Mouse (Mus musculus) lung, embryonic 15.5 days (tissue): ENCODE results near the gene Scaf8. TPM values are rescaled to one million over a fixed set of nuclear protein-coding genes. Genes with fewer than 3 reads are reported as not detected.
"Not testable (repeated sequence)": the region's sequence is repeated elsewhere in the genome, so short reads cannot be mapped to it uniquely, and the experiment has no call there.

Experiments used
- ATAC-seq: fragments of 200-750 bp; cut with Nextera tagmentation; 2 replicates; pipeline ENCODE4 v1.8.0; 2017; ENCODE audit warnings: moderate number of reproducible peaks, borderline replicate concordance; ENCODE audit not compliant: low FRiP score, low TSS enrichment; ENCODE audit errors: extremely low read depth
- H3K27ac ChIP-seq: fragments of 300-500 bp; sonication (generic); 2 replicates; pipeline ENCODE4 v1.5.1; 2015; ENCODE audit warnings: moderate library complexity, mild to moderate bottlenecking, inconsistent platforms
- H3K27me3 ChIP-seq: fragments of 300-500 bp; sonication (generic); 2 replicates; pipeline ENCODE4 v1.6.1; 2015; ENCODE audit warnings: inconsistent platforms
- H3K36me3 ChIP-seq: fragments of 300-500 bp; sonication (generic); 2 replicates; pipeline ENCODE4 v1.6.1; 2015; ENCODE audit warnings: inconsistent platforms
- H3K4me1 ChIP-seq: fragments of 300-500 bp; sonication (generic); 2 replicates; pipeline ENCODE4 v1.6.1; 2015; ENCODE audit warnings: inconsistent platforms
- H3K4me2 ChIP-seq: fragments of 300-500 bp; sonication (generic); 2 replicates; pipeline ENCODE4 v1.6.1; 2015; ENCODE audit warnings: inconsistent platforms, mild to moderate bottlenecking, moderate library complexity
- H3K4me3 ChIP-seq: fragments of 300-500 bp; sonication (generic); 2 replicates; pipeline ENCODE4 v1.5.1; 2015; ENCODE audit warnings: mild to moderate bottlenecking, inconsistent platforms
- H3K9ac ChIP-seq: fragments of 300-500 bp; sonication (generic); 2 replicates; pipeline ENCODE4 v1.6.1; 2015; ENCODE audit warnings: inconsistent platforms
- H3K9me3 ChIP-seq: fragments of 300-500 bp; sonication (generic); 2 replicates; pipeline ENCODE4 v1.6.1; 2016; ENCODE audit warnings: inconsistent platforms
- WGBS: fragments of 180-500 bp; shearing (Covaris S2); methylation state at CpG from one replicate; pipeline ENCODE4 v1.1.7; 2015; 5-methylcytosine and 5-hydroxymethylcytosine counted together
- polyA plus RNA-seq: library from polyadenylated mRNA; unstranded; fragments of >200 nt; fragmentation: Nextera tagmentation; extraction: Ambion mirVana; gene quantifications from 2 replicates; pipeline ENCODE4 v1.2.1, GENCODE M21; 2015

Gene Scaf8
- polyA plus RNA-seq, 1 experiment from 2014 or later: 19.4 TPM

DNA sequence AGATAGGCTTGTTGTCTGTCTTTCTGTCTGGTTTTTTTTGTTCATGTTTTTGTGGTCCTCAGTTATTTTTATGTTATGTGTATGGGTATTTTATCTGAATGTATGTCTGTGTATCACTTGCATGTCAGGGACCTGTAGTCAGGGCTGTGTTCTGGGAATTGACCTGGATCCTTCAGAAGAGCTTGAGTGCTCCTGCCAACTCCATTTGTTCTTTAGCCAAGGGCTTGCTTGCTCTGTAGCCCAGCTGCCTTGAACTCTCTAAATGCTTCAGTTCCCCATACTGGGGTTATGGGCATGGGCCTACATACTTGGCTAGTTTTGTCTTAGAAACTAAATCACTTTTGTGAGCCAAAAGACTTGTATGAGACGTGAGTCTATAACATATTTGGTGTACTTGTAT lies 13.9 kb downstream of the Scaf8 start:
- no peaks in the 10 kb centered on the region for H3K9me3 ChIP-seq
- 95% methylated on average over 1 of the region's 1 CpGs for WGBS
- no peak for ATAC-seq
- no peak overlapping the region for H3K9ac ChIP-seq
- no peak overlapping the region for H3K4me2 ChIP-seq
- no peaks in the 10 kb centered on the region for H3K27me3 ChIP-seq
- no peak overlapping the region for H3K27ac ChIP-seq
- H3K36me3 ChIP-seq: peaks cover 9% of the 10 kb centered on the region; the same call in 1 of the 2 replicates
- H3K4me3 ChIP-seq: no peak overlapping the region
- peaks cover 4% of the 10 kb centered on the region; the same call in 1 of the 2 replicates for H3K4me1 ChIP-seq

DNA sequence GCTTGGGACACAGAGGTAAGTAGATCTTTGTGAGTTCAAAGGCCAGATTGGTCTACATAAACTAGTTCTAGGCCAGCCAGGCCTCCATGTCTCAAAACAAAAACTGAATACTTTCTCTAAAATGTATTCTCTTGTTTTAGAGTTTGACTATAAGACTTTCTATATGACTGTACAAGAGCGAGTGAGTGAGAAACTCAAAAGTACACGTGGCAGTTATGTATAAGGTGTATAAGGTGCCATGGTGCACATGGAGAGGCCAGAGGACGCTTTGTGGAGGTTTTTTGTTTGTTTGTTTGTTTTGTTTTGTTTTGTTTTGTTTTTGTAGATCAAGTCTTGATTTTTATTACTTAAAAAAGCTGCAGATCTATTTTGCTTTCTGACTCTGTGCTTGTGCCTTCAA lies 15.0 kb downstream of the Scaf8 start:
- WGBS: 87% methylated on average over 3 of the region's 3 CpGs
- no peak for ATAC-seq
- no peaks in the 10 kb centered on the region for H3K9me3 ChIP-seq
- H3K9ac ChIP-seq: no peak overlapping the region
- H3K4me3 ChIP-seq: no peak overlapping the region
- H3K4me2 ChIP-seq: no peak overlapping the region
- no peak overlapping the region for H3K27ac ChIP-seq
- H3K36me3 ChIP-seq: peaks cover 9% of the 10 kb centered on the region; the same call in 1 of the 2 replicates
- no peaks in the 10 kb centered on the region for H3K4me1 ChIP-seq
- no peaks in the 10 kb centered on the region for H3K27me3 ChIP-seq

DNA sequence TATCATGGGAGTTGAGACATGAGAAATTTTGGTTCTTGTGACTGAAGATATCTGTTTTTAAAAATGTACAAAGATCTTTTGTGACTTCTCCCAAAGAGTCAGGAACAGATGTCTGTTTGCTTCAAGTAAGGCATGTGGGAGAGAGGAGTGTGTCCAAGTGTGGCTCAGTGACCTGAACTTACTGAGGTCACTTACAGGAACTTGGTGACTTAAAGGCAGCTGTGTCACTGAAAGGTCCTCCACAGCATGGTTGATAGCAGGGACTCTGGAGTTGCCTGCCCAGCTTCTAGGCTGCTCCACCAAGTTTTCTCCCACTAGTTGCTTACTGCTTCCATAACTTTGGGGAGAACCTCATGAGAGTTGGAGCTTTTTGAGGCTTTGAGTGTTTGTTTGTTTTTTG lies 20.6 kb downstream of the Scaf8 start:
- peaks cover 9% of the 10 kb centered on the region for H3K4me1 ChIP-seq
- H3K36me3 ChIP-seq: peaks cover 5% of the 10 kb centered on the region; the same call in 1 of the 2 replicates
- no peak overlapping the region for H3K27ac ChIP-seq
- no peak for ATAC-seq
- no peak overlapping the region for H3K4me3 ChIP-seq
- H3K27me3 ChIP-seq: no peaks in the 10 kb centered on the region
- no peak overlapping the region for H3K9ac ChIP-seq
- no peak overlapping the region for H3K4me2 ChIP-seq
- H3K9me3 ChIP-seq: no peaks in the 10 kb centered on the region

DNA sequence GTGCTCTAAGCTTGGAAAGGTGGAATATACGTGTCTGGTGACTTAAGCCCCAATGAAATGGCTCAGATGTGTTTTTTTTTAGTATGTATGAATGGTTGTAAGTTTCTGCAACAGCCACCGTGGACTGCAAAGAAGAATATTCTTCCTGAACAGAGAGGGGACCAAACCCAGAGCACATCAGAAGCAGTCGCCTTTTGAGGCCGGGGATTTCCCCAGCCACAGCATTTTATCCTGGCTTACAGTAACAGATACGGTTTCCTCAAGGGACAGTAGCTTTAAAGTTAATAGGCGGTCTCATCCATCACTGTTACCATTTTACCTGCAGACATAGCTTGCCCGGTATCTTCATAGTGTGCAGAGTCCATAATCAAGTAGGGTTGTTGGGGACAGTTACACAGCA lies 21.4 kb downstream of the Scaf8 start:
- Histone ChIP-seq H3K9me3 (no peaks in the 10 kb centered on the region), H3K9ac (no peak overlapping the region), H3K27ac (no peak overlapping the region), H3K36me3 (peaks cover 4% of the 10 kb centered on the region; the same call in 1 of the 2 replicates), H3K4me3 (no peak overlapping the region), H3K4me1 (peaks cover 9% of the 10 kb centered on the region), H3K4me2 (no peak overlapping the region), H3K27me3 (no peaks in the 10 kb centered on the region)
- 81% methylated on average over 7 of the region's 7 CpGs for WGBS
- no peak for ATAC-seq

DNA sequence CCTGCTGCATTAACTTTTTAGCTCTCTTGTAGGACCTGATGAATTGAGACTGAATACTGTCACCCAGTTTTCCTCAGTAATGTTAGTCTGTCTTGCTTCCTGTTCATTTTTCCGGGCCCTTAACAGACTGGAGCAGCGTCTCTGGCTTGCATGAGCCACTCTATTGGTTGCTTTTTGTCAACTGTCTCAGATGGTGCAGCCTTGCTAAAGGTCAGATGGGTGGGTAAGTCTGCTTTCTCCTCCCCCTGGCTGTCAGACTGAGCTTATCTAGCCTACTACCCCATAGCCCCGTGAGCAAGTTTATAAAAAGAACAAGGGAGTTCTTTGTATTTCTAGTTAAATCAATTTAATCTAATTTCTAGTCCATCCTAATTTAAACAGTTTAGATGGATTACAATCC lies 23.6 kb downstream of the Scaf8 start:
- no peak for ATAC-seq
- Histone ChIP-seq H3K4me1 (peaks cover 9% of the 10 kb centered on the region), H3K27ac (no peak overlapping the region), H3K36me3 (no peaks in the 10 kb centered on the region), H3K9me3 (no peaks in the 10 kb centered on the region), H3K4me2 (no peak overlapping the region), H3K9ac (no peak overlapping the region), H3K4me3 (no peak overlapping the region), H3K27me3 (no peaks in the 10 kb centered on the region)
- WGBS: 33% methylated on average over 3 of the region's 3 CpGs

DNA sequence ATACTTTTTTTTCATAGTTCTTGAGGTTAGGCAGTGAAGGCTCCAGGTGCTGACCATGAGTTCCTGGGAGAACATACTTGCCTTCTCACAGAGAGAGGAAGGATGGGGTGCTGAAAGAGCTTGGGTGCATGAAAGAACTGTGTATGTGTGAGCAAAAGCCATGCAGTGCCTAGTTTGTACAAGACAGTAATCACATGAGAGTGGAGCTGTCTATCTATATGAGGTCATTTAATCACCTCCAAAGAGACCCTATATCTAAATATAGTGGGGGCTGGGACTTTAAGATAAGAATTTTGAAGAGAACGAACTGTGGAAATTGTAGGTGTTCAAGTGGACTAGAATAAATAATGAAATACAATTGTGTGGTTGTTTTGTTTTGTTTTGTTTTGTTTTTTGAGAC lies 25.3 kb downstream of the Scaf8 start:
- H3K4me1 ChIP-seq: peaks cover 9% of the 10 kb centered on the region
- H3K27me3 ChIP-seq: no peaks in the 10 kb centered on the region
- 66% methylated on average over 1 of the region's 1 CpGs for WGBS

DNA sequence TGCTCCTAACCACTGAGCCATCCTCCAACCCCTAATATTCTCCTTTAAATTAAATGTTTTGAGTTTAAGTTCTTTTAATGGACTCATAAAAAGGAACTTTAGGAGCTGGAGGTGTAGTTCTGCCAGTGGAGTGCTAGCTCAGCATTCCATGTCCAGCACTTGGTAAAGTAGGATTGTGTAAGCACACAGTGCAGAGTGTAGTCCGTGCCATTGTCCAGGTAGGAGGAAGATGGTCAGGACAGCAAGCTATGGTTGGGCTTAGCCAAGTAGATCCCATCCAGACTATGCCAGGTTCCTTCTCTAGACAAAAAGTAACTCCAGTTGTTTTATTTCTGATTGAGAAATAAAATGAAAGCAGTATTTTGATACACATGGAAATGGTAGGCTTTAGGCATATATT lies 34.1 kb downstream of the Scaf8 start:
- H3K9ac ChIP-seq: no peak overlapping the region
- H3K27me3 ChIP-seq: no peaks in the 10 kb centered on the region
- H3K36me3 ChIP-seq: peaks cover 18% of the 10 kb centered on the region; the same call in 1 of the 2 replicates
- no peak overlapping the region for H3K4me3 ChIP-seq
- H3K9me3 ChIP-seq: no peaks in the 10 kb centered on the region
- H3K27ac ChIP-seq: no peak overlapping the region
- no peak for ATAC-seq
- no peaks in the 10 kb centered on the region for H3K4me1 ChIP-seq
- no peak overlapping the region for H3K4me2 ChIP-seq
- whole genome bisulfite sequencing: 91% methylated on average over 1 of the region's 1 CpGs

More for the DNA sequence above, 25.3 kb downstream of the Scaf8 start:
- H3K4me3 ChIP-seq: no peak overlapping the region
- no peak overlapping the region for H3K27ac ChIP-seq
- 0 out of 2 replicates have a peak, but pooled peaks cover 5% of the 10 kb centered on the region for H3K36me3 ChIP-seq
- H3K9ac ChIP-seq: no peak overlapping the region
- ATAC-seq: no peak
- no peak overlapping the region for H3K4me2 ChIP-seq
- H3K9me3 ChIP-seq: no peaks in the 10 kb centered on the region

DNA sequence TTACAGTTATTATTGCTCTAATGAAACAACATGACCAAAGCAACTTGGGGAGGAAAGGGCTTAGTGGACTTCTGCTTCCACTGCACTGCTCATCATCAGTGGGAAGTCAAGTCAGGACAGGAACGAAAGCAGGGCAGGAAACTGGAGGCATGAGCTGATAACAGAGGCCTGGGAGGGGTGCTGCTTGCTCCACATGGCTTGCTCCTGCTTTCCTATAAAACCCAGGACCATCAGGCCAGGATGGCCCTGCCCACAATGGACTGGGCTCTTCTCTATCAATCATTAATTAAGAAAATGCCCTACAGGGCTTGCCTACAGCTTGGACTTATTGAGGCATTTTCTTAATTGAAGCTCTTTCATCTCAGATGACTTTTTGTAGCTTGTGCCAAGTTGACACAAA lies 34.8 kb downstream of the Scaf8 start:
- ATAC-seq: no peak
- 52% methylated on average over 1 of the region's 1 CpGs for WGBS
- no peak overlapping the region for H3K4me2 ChIP-seq
- H3K4me1 ChIP-seq: no peaks in the 10 kb centered on the region
- no peaks in the 10 kb centered on the region for H3K27me3 ChIP-seq
- H3K36me3 ChIP-seq: peaks cover 19% of the 10 kb centered on the region; the same call in 1 of the 2 replicates
- no peak overlapping the region for H3K9ac ChIP-seq
- H3K4me3 ChIP-seq: no peak overlapping the region
- H3K27ac ChIP-seq: no peak overlapping the region
- no peaks in the 10 kb centered on the region for H3K9me3 ChIP-seq

DNA sequence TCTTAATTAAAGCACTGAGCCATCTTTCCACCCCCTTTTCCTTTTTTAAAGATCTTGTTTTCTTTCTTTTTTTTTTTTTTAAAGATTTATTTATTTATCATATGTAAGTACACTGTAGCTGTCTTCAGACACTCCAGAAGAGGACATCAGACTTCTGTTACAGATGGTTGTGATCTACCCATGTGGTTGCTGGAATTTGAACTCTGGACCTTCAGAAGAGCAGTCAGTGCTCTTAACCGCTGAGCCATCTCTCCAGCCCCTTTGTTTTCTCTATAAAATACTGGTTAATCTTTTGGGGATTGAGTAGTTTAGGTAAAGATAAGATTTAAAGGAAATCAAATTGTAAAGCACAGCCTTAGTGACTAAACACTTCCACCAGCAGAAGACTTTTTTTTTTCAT lies 35.9 kb downstream of the Scaf8 start:
- 66% methylated on average over 1 of the region's 1 CpGs for WGBS
- H3K36me3 ChIP-seq: peaks cover 15% of the 10 kb centered on the region
- H3K4me2 ChIP-seq: not testable (repeated sequence)

DNA sequence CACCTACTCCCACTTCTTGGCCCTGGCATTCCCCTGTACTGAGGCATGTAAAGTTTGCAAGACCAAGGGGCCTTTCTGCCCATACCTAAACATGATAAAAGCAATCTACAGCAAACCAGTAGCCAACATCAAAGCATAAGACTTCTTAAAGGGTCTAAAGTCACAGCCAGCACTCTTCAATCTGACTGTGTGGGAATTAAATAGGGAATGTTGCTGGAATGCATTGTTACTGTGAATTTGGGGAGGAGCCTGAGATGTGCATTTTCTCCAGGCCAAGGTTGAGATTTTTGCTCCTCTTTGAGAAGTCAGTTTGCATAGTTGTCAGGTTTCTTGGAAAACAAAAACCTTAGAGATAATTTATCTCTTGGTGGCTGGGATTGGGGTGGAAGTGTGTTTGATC lies 36.4 kb downstream of the Scaf8 start:
- no peaks in the 10 kb centered on the region for H3K4me1 ChIP-seq
- H3K36me3 ChIP-seq: peaks cover 19% of the 10 kb centered on the region
- no peak overlapping the region for H3K4me3 ChIP-seq
- no peaks in the 10 kb centered on the region for H3K9me3 ChIP-seq
- no peaks in the 10 kb centered on the region for H3K27me3 ChIP-seq
- no peak overlapping the region for H3K9ac ChIP-seq
- ATAC-seq: no peak
- no peak overlapping the region for H3K27ac ChIP-seq
- no peak overlapping the region for H3K4me2 ChIP-seq

More for the DNA sequence above, 35.9 kb downstream of the Scaf8 start:
- not testable (repeated sequence) for ATAC-seq, H3K9me3 ChIP-seq, H3K4me1 ChIP-seq, H3K9ac ChIP-seq, H3K4me3 ChIP-seq, H3K27me3 ChIP-seq, H3K27ac ChIP-seq

DNA sequence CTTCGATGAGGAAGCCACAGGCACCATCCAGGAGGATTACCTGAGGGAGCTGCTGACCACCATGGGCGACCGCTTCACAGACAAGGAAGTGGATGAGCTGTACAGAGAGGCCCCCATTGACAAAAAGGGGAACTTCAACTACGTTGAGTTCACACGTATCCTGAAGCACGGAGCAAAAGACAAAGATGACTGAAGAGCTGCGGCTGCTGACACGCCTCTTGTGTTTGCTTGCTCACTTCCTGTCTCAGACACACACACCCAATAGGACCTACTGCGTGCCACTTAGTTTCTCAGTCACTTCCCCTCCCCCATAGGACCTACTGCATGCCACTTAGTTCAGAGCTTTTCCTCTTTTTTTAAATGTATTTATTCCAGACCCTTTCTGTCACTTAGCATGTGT lies 41.4 kb downstream of the Scaf8 start:
- 85% methylated on average over 9 of the region's 9 CpGs for WGBS
- H3K4me2 ChIP-seq, H3K4me3 ChIP-seq, ATAC-seq, H3K4me1 ChIP-seq, H3K27ac ChIP-seq, H3K9me3 ChIP-seq, H3K27me3 ChIP-seq, H3K9ac ChIP-seq: not testable (repeated sequence)
- H3K36me3 ChIP-seq: peaks cover 33% of the 10 kb centered on the region

DNA sequence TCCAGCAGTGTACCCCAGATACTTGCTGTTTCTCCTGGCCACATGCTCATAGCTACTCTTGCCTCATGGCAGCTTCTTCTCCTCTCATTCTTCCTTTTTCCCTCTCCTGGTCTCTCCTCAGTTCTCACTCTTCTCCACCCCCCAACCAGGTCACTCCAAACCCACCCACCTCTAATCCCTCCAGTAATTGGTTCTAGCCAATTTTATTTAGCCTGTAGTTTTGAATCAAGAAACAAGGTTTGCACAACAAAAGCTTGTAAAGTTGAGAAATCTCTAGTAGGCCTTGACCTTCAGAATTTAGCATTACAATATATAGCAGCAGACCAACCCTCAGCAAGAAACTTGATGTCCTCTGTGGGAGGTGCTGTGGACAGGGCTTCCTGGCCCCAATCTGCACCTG lies 42.2 kb downstream of the Scaf8 start:
- Histone ChIP-seq H3K9ac (no peak overlapping the region), H3K4me2 (no peak overlapping the region), H3K27ac (no peak overlapping the region), H3K4me1 (no peaks in the 10 kb centered on the region), H3K4me3 (no peak overlapping the region), H3K36me3 (peaks cover 39% of the 10 kb centered on the region), H3K9me3 (no peaks in the 10 kb centered on the region), H3K27me3 (no peaks in the 10 kb centered on the region)
- ATAC-seq: no peak

DNA sequence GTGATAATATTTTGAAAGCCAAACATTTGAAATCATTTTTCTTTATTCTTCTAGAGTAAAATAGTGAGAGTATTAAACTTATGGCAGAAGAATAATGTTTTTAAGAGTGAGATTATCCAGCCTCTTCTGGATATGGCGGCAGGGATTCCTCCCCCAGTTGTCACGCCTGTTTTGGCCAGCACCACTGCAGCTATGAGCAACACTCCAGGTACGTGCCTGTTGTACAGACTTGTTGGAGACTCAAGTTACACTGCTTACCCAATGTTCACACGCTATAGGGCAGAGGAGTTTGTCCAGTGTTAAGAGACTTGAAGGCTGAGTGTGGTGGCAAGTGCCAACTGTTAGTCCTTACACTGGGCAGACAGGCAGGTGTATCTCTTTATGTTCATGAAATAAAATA lies 48.1 kb downstream of the Scaf8 start:
- no peak overlapping the region for H3K27ac ChIP-seq
- H3K4me1 ChIP-seq: no peaks in the 10 kb centered on the region
- H3K36me3 ChIP-seq: peaks cover 38% of the 10 kb centered on the region
- 78% methylated on average over 4 of the region's 4 CpGs for WGBS
- H3K9ac ChIP-seq: no peak overlapping the region
- H3K4me3 ChIP-seq: no peak overlapping the region
- no peaks in the 10 kb centered on the region for H3K27me3 ChIP-seq
- no peak overlapping the region for H3K4me2 ChIP-seq
- H3K9me3 ChIP-seq: no peaks in the 10 kb centered on the region
- no peak for ATAC-seq
